Mouse (Mus musculus) midbrain, embryonic 15.5 days (tissue): ENCODE results near the gene Mllt6. TPM values are rescaled to one million over a fixed set of nuclear protein-coding genes. Genes with fewer than 3 reads are reported as not detected.

ENCODE experiments used
- ATAC-seq: fragments of 200-750 bp; cut with Nextera tagmentation; replicated peaks from 2 replicates; pipeline ENCODE4 v1.8.0; 2017; ENCODE audit warnings: moderate TSS enrichment
- H3K27ac ChIP-seq: fragments of 300-500 bp; sonication (generic); 2 replicates; pipeline ENCODE4 v1.5.1; 2015; ENCODE audit warnings: mild to moderate bottlenecking, inconsistent platforms
- H3K27me3 ChIP-seq: fragments of 300-500 bp; sonication (generic); replicated peaks from 2 replicates; pipeline ENCODE4 v1.6.1; 2015; ENCODE audit warnings: inconsistent platforms
- H3K36me3 ChIP-seq: fragments of 300-500 bp; sonication (generic); replicated peaks from 2 replicates; pipeline ENCODE4 v1.6.1; 2015; ENCODE audit warnings: inconsistent platforms
- H3K4me1 ChIP-seq: fragments of 300-500 bp; sonication (generic); 2 replicates; pipeline ENCODE4 v1.6.1; 2015; ENCODE audit warnings: inconsistent platforms
- H3K4me2 ChIP-seq: fragments of 300-500 bp; sonication (generic); 2 replicates; pipeline ENCODE4 v1.6.1; 2015; ENCODE audit warnings: inconsistent platforms, mild to moderate bottlenecking, moderate library complexity
- H3K4me3 ChIP-seq: fragments of 300-500 bp; sonication (generic); 2 replicates; pipeline ENCODE4 v1.5.1; 2015; ENCODE audit warnings: mild to moderate bottlenecking, inconsistent platforms
- H3K9ac ChIP-seq: fragments of 300-500 bp; sonication (generic); 2 replicates; pipeline ENCODE4 v1.6.1; 2015; ENCODE audit warnings: mild to moderate bottlenecking, inconsistent platforms
- H3K9me3 ChIP-seq: fragments of 300-500 bp; sonication (generic); 2 replicates; pipeline ENCODE4 v1.6.1; 2016; ENCODE audit warnings: inconsistent platforms
- WGBS: fragments of 180-500 bp; shearing (Covaris S2); methylation state at CpG from one replicate; pipeline ENCODE4 v1.1.7; 2015; ENCODE audit warnings: mixed read lengths; 5-methylcytosine and 5-hydroxymethylcytosine counted together
- polyA plus RNA-seq: library from polyadenylated mRNA; unstranded; fragments of >200 nt; fragmentation: Nextera tagmentation; extraction: Ambion mirVana; gene quantifications from 2 replicates; pipeline ENCODE4 v1.2.1, GENCODE M21; 2015

Gene Mllt6
- polyA plus RNA-seq, 1 experiment from 2014 or later = 3.9 TPM

DNA sequence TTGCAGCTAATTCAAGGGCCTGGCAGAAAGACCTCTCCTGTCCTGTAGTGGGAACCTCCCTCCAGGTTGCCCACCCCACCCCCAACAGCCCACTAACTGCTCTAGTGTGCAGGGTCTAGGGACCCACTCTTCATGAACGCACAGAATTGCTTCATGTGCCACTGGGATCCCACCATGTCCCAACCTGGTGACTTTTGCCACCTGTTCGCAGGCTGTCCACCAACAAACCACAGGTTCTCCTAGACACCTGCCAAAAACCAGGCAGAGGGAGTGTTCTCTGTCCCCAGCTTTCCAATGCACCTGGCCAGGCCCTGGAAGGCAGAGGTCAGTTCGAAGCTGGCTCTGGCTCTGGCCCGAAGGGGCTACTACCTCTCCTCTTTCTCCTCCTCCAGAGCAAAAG, 31.2 kb downstream of the Mllt6 start:
- H3K9ac ChIP-seq = no peak overlapping the region
- no peak overlapping the region for H3K4me3 ChIP-seq
- peaks cover 54% of the 10 kb centered on the region for H3K4me1 ChIP-seq
- H3K36me3 ChIP-seq = peaks cover 20% of the 10 kb centered on the region
- H3K27ac ChIP-seq = peak overlapping the region; percentile 75
- no peaks in the 10 kb centered on the region for H3K27me3 ChIP-seq
- 90% methylated on average over 4 of the region's 4 CpGs for WGBS
- no peak for ATAC-seq
- H3K4me2 ChIP-seq = peak overlapping the region; percentile 61; the same call in 1 of the 2 replicates
- no peaks in the 10 kb centered on the region for H3K9me3 ChIP-seq

- 24% methylated on average over 17 of the region's 17 CpGs for WGBS
- no peak for ATAC-seq
- no peaks in the 10 kb centered on the region for H3K9me3 ChIP-seq
- peak overlapping the region; percentile 61 for H3K4me2 ChIP-seq
- peaks cover 54% of the 10 kb centered on the region for H3K4me1 ChIP-seq
- H3K36me3 ChIP-seq = peaks cover 20% of the 10 kb centered on the region
- peak overlapping the region; percentile 28; the same call in 1 of the 2 replicates for H3K9ac ChIP-seq
- H3K27me3 ChIP-seq = no peaks in the 10 kb centered on the region
- peak overlapping the region; percentile 75 for H3K27ac ChIP-seq
- peak overlapping the region; percentile 79 for H3K4me3 ChIP-seq
These were observed 31.9 kb downstream of the Mllt6 start for GRCm38 (mm10) chr11:97694921-97695711.

GRCm38 (mm10) chr11:97695712-97696401, 32.6 kb downstream of the Mllt6 start:
- Histone ChIP-seq H3K4me3 (peak overlapping the region; percentile 79), H3K9me3 (no peaks in the 10 kb centered on the region), H3K4me2 (peak overlapping the region; percentile 61), H3K36me3 (peaks cover 14% of the 10 kb centered on the region), H3K4me1 (peaks cover 54% of the 10 kb centered on the region), H3K9ac (peak overlapping the region; percentile 28; the same call in 1 of the 2 replicates), H3K27ac (peak overlapping the region; percentile 75), H3K27me3 (no peaks in the 10 kb centered on the region)
- 17% methylated on average over 9 of the region's 9 CpGs for WGBS
- ATAC-seq = no peak

DNA sequence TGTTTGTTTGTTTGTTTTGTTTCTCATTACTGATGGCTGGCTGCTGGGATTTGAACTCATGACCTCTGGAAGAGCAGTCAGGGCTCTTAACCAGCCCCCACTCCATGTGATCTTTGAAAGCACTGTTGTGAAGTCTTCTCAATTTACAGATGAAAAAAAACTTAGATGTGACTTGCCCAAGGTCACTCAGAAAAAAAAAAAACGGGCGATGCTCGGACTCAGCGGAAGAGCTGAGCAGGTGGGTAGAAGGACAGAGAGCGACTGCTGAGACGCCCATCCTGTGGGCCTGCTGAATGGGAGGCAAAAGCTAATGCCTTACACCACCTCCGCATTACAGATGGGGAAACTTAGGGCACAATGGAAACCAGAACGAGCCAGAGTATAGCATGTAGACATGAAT, 33.5 kb downstream of the Mllt6 start:
- peaks cover 62% of the 10 kb centered on the region for H3K4me1 ChIP-seq
- H3K4me3 ChIP-seq = peak overlapping the region; percentile 79
- no peak overlapping the region for H3K27ac ChIP-seq
- ATAC-seq = no peak
- no peak overlapping the region for H3K9ac ChIP-seq
- H3K9me3 ChIP-seq = no peaks in the 10 kb centered on the region
- peak overlapping the region; percentile 61 for H3K4me2 ChIP-seq
- WGBS = 66% methylated on average over 8 of the region's 8 CpGs
- no peaks in the 10 kb centered on the region for H3K27me3 ChIP-seq
- H3K36me3 ChIP-seq = peaks cover 6% of the 10 kb centered on the region

DNA sequence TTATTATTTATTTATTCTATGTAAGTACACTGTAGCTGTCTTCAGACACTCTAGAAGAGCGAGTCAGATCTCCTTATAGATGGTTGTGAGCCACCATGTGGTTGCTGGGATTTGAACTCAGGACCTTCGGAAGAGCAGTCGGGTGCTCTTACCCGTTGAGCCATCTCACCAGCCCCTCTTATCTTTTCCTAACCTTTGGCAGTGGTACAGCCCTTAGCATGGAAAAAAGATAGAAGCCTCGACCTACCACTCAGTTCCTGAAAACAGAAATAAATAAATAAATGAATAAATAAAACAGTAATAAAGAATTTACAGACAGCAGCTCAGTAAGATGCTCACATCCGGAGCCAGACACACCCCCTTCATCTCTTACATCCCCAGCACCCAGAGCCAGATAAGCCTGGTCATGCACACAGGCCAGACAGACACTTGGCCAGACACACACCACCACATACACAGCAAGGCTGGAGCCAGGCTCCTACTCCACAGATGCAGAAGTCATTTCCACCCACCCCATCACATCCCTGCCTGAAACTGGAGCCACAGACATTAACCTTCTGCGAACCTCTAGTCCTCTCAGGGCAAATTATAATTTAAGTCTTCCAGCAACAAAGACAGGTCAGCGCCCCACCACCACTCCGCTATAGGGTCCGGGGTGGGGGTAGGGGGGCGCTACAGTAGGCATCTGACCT, 34.1 kb downstream of the Mllt6 start:
- H3K36me3 ChIP-seq = no peaks in the 10 kb centered on the region
- H3K4me3 ChIP-seq = peak overlapping the region; percentile 79
- H3K27me3 ChIP-seq = no peaks in the 10 kb centered on the region
- no peaks in the 10 kb centered on the region for H3K9me3 ChIP-seq
- 50% methylated on average over 11 of the region's 11 CpGs for WGBS
- H3K27ac ChIP-seq = peak overlapping the region; percentile 98
- peak overlapping the region; percentile 93 for H3K9ac ChIP-seq
- ATAC-seq = no peak
- H3K4me1 ChIP-seq = peaks cover 67% of the 10 kb centered on the region
- H3K4me2 ChIP-seq = peak overlapping the region; percentile 61

GRCm38 (mm10) chr11:97697891-97698529, 34.8 kb downstream of the Mllt6 start:
- peak overlapping the region; percentile 98 for H3K27ac ChIP-seq
- H3K4me3 ChIP-seq = peak overlapping the region; percentile 79
- peaks cover 62% of the 10 kb centered on the region for H3K4me1 ChIP-seq
- H3K36me3 ChIP-seq = no peaks in the 10 kb centered on the region
- H3K9me3 ChIP-seq = no peaks in the 10 kb centered on the region
- peak overlapping the region; percentile 93 for H3K9ac ChIP-seq
- H3K4me2 ChIP-seq = peak overlapping the region; percentile 61
- no peaks in the 10 kb centered on the region for H3K27me3 ChIP-seq
- WGBS = under 1% methylated on average over 14 of the region's 14 CpGs
- no peak for ATAC-seq

DNA sequence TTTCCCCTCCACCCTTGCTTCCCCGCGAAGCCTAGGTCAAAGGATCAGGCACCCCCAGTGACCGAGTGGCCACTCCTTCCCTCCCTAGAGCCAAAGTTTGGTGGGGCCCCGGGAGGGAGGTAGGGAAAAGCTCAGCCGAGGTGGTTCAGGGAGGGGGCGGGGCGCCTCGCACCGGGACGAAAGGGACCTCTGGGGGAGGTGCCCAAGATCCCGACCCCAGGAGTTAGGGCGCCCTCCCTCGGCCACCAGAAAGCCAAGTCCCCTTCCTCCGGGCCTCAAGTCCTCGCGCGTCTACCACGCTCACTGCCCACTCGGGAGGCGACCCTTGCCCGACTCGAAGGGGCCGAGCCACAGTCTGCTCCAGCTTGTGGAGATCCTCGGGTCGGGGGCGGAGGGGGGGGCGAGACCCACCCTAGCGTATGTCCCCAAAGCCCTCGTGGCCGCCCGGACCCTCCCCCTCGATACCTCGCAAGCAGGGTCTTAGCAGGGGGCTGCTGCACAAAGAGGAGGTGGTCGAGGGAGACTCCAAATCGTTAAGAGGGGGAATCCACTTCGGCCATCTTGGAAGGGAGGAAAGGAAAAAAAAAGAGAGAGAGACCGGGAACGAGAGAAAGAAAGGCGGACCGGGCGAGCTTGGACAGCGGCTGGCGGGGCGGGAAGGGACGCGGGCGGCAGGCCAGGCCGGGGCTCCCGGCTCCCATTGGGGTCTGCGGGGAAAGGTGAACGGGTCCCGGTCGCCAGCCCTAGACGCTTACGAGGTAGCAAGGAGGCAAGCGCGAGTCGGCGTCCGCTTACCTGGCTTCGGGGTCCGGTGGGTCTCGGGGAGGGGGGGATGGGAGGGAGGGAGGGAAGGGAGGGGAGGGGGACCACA, 35.8 kb downstream of the Mllt6 start:
- H3K36me3 ChIP-seq = no peaks in the 10 kb centered on the region
- no peaks in the 10 kb centered on the region for H3K9me3 ChIP-seq
- peaks cover 57% of the 10 kb centered on the region for H3K4me1 ChIP-seq
- ATAC-seq = no peak
- H3K27me3 ChIP-seq = no peaks in the 10 kb centered on the region
- peak overlapping the region; percentile 98 for H3K27ac ChIP-seq
- peak overlapping the region; percentile 79 for H3K4me3 ChIP-seq
- H3K9ac ChIP-seq = peak overlapping the region; percentile 93
- peak overlapping the region; percentile 61 for H3K4me2 ChIP-seq
- under 1% methylated on average over 60 of the region's 63 CpGs for WGBS

DNA sequence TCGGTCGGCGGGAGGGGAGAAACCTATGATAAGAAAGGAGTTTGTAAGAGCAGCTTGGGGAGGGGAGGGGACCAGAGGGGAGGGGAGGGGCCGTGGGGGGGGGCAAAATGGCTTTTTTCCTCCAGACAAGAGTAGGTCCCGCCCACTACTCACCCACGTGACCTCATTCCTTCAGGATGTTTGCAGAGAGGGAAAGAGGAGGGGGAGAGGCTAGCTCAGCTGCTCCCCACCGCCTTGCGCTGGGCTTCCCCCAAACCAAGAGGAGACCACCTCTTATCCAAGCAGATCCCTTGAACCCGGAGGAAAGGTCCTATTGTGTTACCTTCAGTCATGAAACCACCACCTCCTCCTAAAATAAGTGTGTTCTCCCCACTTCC, 36.4 kb downstream of the Mllt6 start:
- H3K36me3 ChIP-seq = no peaks in the 10 kb centered on the region
- H3K9me3 ChIP-seq = no peaks in the 10 kb centered on the region
- H3K9ac ChIP-seq = peak overlapping the region; percentile 93
- WGBS = 0% methylated on average over 7 of the region's 9 CpGs
- no peaks in the 10 kb centered on the region for H3K27me3 ChIP-seq
- peak overlapping the region; percentile 79 for H3K4me3 ChIP-seq
- H3K4me1 ChIP-seq = peaks cover 57% of the 10 kb centered on the region
- H3K4me2 ChIP-seq = peak overlapping the region; percentile 61
- peak overlapping the region; percentile 98 for H3K27ac ChIP-seq
- ATAC-seq = peak; percentile 24

DNA sequence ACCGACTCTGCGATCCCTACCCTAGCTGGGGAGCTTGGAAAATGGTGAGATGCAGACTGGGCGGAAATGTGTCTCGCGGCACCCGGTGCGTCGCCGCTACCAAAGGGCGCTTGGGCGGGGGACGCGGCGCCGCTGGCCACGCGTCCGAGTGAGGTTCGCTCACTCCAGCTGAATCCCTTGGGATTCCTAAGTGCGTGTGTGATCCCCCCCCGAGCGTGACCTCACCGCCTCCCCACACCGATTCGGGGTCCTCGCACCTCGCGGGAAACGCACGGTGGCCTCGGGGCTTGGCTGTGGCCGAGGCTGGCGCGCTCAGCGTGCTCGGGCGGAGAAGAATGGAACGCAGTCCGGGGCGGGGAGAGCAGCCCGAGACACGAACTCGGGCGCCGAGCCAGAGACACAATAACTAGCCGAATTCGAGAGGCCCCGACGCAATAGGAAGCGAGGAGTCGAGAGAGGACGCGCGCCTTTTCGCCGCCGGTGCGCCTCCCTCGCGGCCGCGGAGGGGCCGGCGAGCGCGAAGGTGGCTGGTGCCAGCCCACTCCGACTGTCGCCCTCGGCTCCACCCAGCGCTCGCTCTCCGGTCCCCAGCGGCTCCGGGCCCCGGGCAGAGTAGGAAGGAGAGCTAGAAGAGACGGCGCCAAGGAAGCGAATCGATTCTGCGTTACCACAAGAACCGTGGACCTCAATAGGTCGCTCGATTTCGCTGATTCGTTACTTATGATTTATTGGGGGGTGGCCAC, 37.0 kb downstream of the Mllt6 start, which contains the start of gene Pcgf2:
Gene Pcgf2, minus strand, starts transcription at position 495 of the 743 bp plus-strand sequence.
- WGBS = under 1% methylated on average over 84 of the region's 85 CpGs
- ATAC-seq = peak; percentile 8; the same call in 1 of the 2 replicates
- H3K4me1 ChIP-seq = peaks cover 55% of the 10 kb centered on the region

DNA sequence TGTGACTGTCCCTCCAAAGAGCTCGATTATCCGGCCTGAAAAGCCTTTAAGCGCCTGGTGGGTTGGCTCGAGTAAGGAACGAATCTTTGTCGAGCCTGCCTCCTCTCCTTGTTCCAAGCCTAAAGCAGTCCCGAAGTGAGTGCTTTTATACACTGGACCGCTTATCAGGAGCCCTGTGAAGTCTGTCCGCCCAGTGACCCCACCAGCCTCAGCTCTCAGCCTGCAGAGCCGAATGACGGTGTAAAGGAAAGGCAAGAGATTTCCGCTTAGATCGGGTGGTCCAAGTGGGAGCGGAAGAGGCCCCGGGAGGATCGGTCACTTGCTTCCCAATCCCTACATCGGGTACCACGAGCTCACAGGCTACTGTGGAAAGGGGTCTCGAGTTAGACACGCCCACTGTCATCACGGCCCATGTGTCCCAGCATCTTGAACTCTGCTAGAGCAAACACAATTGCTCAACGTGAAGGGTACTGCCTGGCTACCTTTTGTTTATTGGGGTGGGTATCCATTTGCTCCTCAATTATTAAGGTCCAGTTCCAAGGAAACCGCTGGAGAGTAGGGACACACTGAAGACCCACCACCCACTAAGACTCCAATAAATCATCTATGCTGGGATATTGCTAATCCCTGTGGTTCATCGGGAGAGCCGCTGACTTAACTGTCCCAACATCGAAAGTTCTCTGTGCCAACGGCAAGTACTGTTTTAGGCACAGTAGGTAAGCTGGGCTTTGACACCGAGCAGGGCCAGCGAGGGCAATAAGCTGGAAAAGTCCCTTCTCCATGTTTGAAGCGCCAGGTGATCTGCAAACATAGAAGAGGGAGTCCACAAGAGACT, 37.7 kb downstream of the Mllt6 start:
- Histone ChIP-seq H3K4me3 (peak overlapping the region; percentile 79), H3K27ac (peak overlapping the region; percentile 98), H3K36me3 (peaks cover 5% of the 10 kb centered on the region; the same call in 1 of the 2 replicates), H3K9ac (peak overlapping the region; percentile 85), H3K27me3 (no peaks in the 10 kb centered on the region), H3K4me1 (peaks cover 48% of the 10 kb centered on the region), H3K9me3 (no peaks in the 10 kb centered on the region), H3K4me2 (peak overlapping the region; percentile 61)
- ATAC-seq = no peak
- WGBS = 18% methylated on average over 30 of the region's 30 CpGs

More for the DNA sequence above, 37.0 kb downstream of the Mllt6 start, which contains the start of gene Pcgf2:
- Histone ChIP-seq H3K36me3 (no peaks in the 10 kb centered on the region), H3K4me3 (peak within 1 kb of the TSS; percentile 79), H3K9ac (peak within 1 kb of the TSS; percentile 93), H3K27ac (peak within 1 kb of the TSS; percentile 98), H3K4me2 (peak within 1 kb of the TSS; percentile 61), H3K9me3 (no peaks in the 10 kb centered on the region), H3K27me3 (no peaks in the 10 kb centered on the region)
